Mouse (Mus musculus) limb, embryonic 12.5 days (tissue): ENCODE results near the gene Ky. TPM values are rescaled to one million over a fixed set of nuclear protein-coding genes. Genes with fewer than 3 reads are reported as not detected.

Experiments used
- ATAC-seq: fragments of 200-750 bp; cut with Nextera tagmentation; 2 replicates; pipeline ENCODE4 v1.8.0; 2017; ENCODE audit warnings: low read depth, moderate TSS enrichment; ENCODE audit not compliant: insufficient number of reproducible peaks, insufficient read depth, low FRiP score, low TSS enrichment
- H3K27ac ChIP-seq: fragments of 300-500 bp; sonication (generic); 2 replicates; pipeline ENCODE4 v1.5.1; 2016; ENCODE audit warnings: mild to moderate bottlenecking, moderate library complexity
- H3K27me3 ChIP-seq: fragments of 300-500 bp; sonication (generic); 2 replicates; pipeline ENCODE4 v1.6.1; 2016; ENCODE audit warnings: mild to moderate bottlenecking, moderate library complexity
- H3K36me3 ChIP-seq: fragments of 300-500 bp; sonication (generic); 2 replicates; pipeline ENCODE4 v1.6.1; 2016; ENCODE audit warnings: mild to moderate bottlenecking, moderate library complexity
- H3K4me1 ChIP-seq: fragments of 300-500 bp; sonication (generic); replicated peaks from 2 replicates; pipeline ENCODE4 v1.6.1; 2016
- H3K4me2 ChIP-seq: fragments of 300-500 bp; sonication (generic); 2 replicates; pipeline ENCODE4 v1.6.1; 2016; ENCODE audit warnings: mild to moderate bottlenecking, moderate library complexity
- H3K4me3 ChIP-seq: fragments of 300-500 bp; sonication (generic); replicated peaks from 2 replicates; pipeline ENCODE4 v1.5.1; 2016; ENCODE audit warnings: mild to moderate bottlenecking
- H3K9ac ChIP-seq: fragments of 300-500 bp; sonication (generic); replicated peaks from 2 replicates; pipeline ENCODE4 v1.6.1; 2016; ENCODE audit warnings: mild to moderate bottlenecking, moderate library complexity
- H3K9me3 ChIP-seq: fragments of 300-500 bp; sonication (generic); 2 replicates; pipeline ENCODE4 v1.6.1; 2016; ENCODE audit warnings: mild to moderate bottlenecking, moderate library complexity
- WGBS: fragments of 180-500 bp; shearing (Covaris S2); methylation state at CpG from one replicate; pipeline ENCODE4 v1.1.7; 2016; 5-methylcytosine and 5-hydroxymethylcytosine counted together
- polyA plus RNA-seq: library from polyadenylated mRNA; unstranded; fragments of >200 nt; fragmentation: Nextera tagmentation; extraction: Ambion mirVana; gene quantifications from 2 replicates; pipeline ENCODE4 v1.2.1, GENCODE M21; 2016

The Ky gene
- polyA plus RNA-seq, 1 experiment from 2014 or later, result 0.15 TPM

GRCm38 (mm10) chr9:102504716-102505378 lies 703 bp upstream of the Ky start:
- no peaks in the 10 kb centered on the region for H3K9me3 ChIP-seq

GRCm38 (mm10) chr9:102508315-102508714 lies 2.8 kb downstream of the Ky start:
- no peak for ATAC-seq
- Histone ChIP-seq H3K9ac (no peak overlapping the region), H3K9me3 (no peaks in the 10 kb centered on the region), H3K4me3 (no peak overlapping the region), H3K27me3 (peaks cover 58% of the 10 kb centered on the region), H3K27ac (no peak overlapping the region), H3K36me3 (no peaks in the 10 kb centered on the region), H3K4me1 (peaks cover 6% of the 10 kb centered on the region; the same call in 1 of the 2 replicates), H3K4me2 (no peak overlapping the region)
- 85% methylated on average over 3 of the region's 3 CpGs for WGBS

More at GRCm38 (mm10) chr9:102504716-102505378, 703 bp upstream of the Ky start:
- peaks cover 53% of the 10 kb centered on the region for H3K27me3 ChIP-seq
- no peaks in the 10 kb centered on the region for H3K36me3 ChIP-seq
- no peak overlapping the region for H3K9ac ChIP-seq
- no peak overlapping the region for H3K4me3 ChIP-seq
- no peak overlapping the region for H3K4me2 ChIP-seq
- no peak for ATAC-seq
- 84% methylated on average over 3 of the region's 3 CpGs for WGBS
- H3K27ac ChIP-seq, result no peak overlapping the region
- H3K4me1 ChIP-seq, result peaks cover 4% of the 10 kb centered on the region; the same call in 1 of the 2 replicates

- Histone ChIP-seq H3K9ac (no peak overlapping the region), H3K27me3 (peaks cover 37% of the 10 kb centered on the region), H3K27ac (no peak overlapping the region), H3K4me1 (0 out of 2 replicates have a peak, but pooled peaks cover 2% of the 10 kb centered on the region), H3K9me3 (no peaks in the 10 kb centered on the region), H3K36me3 (no peaks in the 10 kb centered on the region), H3K4me3 (no peak overlapping the region), H3K4me2 (no peak overlapping the region)
- ATAC-seq, result peak; percentile 74; the same call in 1 of the 2 replicates
- WGBS, result 31% methylated on average over 8 of the region's 8 CpGs
Observed at GRCm38 (mm10) chr9:102511423-102511822, 5.9 kb downstream of the Ky start.

GRCm38 (mm10) chr9:102513578-102513977 lies 8.0 kb downstream of the Ky start:
- 0 out of 2 replicates have a peak, but pooled peaks cover 2% of the 10 kb centered on the region for H3K4me1 ChIP-seq
- no peak overlapping the region for H3K27ac ChIP-seq
- no peak overlapping the region for H3K4me3 ChIP-seq
- peaks cover 16% of the 10 kb centered on the region for H3K27me3 ChIP-seq
- no peak for ATAC-seq
- no peaks in the 10 kb centered on the region for H3K36me3 ChIP-seq
- H3K9ac ChIP-seq, result no peak overlapping the region
- WGBS, result 86% methylated on average over 4 of the region's 4 CpGs
- H3K4me2 ChIP-seq, result no peak overlapping the region
- H3K9me3 ChIP-seq, result no peaks in the 10 kb centered on the region

- WGBS, result 82% methylated on average over 9 of the region's 9 CpGs
- no peak overlapping the region for H3K4me2 ChIP-seq
- no peaks in the 10 kb centered on the region for H3K36me3 ChIP-seq
- H3K9ac ChIP-seq, result no peak overlapping the region
- H3K4me3 ChIP-seq, result no peak overlapping the region
- peaks cover 11% of the 10 kb centered on the region; the same call in 1 of the 2 replicates for H3K27me3 ChIP-seq
- ATAC-seq, result no peak
- no peaks in the 10 kb centered on the region for H3K9me3 ChIP-seq
- H3K27ac ChIP-seq, result no peak overlapping the region
- H3K4me1 ChIP-seq, result no peaks in the 10 kb centered on the region
Observed at GRCm38 (mm10) chr9:102518443-102518842, 12.9 kb downstream of the Ky start.

- H3K27ac ChIP-seq, result no peak overlapping the region
- H3K4me1 ChIP-seq, result no peaks in the 10 kb centered on the region
- H3K9ac ChIP-seq, result no peak overlapping the region
- no peaks in the 10 kb centered on the region for H3K27me3 ChIP-seq
- no peak overlapping the region for H3K4me3 ChIP-seq
- WGBS, result 73% methylated on average over 4 of the region's 4 CpGs
- H3K4me2 ChIP-seq, result no peak overlapping the region
- ATAC-seq, result no peak
- no peaks in the 10 kb centered on the region for H3K36me3 ChIP-seq
- no peaks in the 10 kb centered on the region for H3K9me3 ChIP-seq
Observed at GRCm38 (mm10) chr9:102521396-102521795, 15.8 kb downstream of the Ky start.

GRCm38 (mm10) chr9:102528106-102528505 lies 22.6 kb downstream of the Ky start:
- H3K9me3 ChIP-seq, result no peaks in the 10 kb centered on the region
- no peak overlapping the region for H3K9ac ChIP-seq
- H3K4me3 ChIP-seq, result no peak overlapping the region
- H3K36me3 ChIP-seq, result no peaks in the 10 kb centered on the region
- H3K27ac ChIP-seq, result no peak overlapping the region
- WGBS, result 84% methylated on average over 7 of the region's 7 CpGs
- peaks cover 26% of the 10 kb centered on the region for H3K27me3 ChIP-seq
- ATAC-seq, result no peak
- H3K4me1 ChIP-seq, result peaks cover 17% of the 10 kb centered on the region
- H3K4me2 ChIP-seq, result no peak overlapping the region

- peaks cover 17% of the 10 kb centered on the region for H3K4me1 ChIP-seq
- H3K36me3 ChIP-seq, result no peaks in the 10 kb centered on the region
- no peaks in the 10 kb centered on the region for H3K9me3 ChIP-seq
- no peak overlapping the region for H3K4me2 ChIP-seq
- peaks cover 28% of the 10 kb centered on the region for H3K27me3 ChIP-seq
- no peak overlapping the region for H3K27ac ChIP-seq
- H3K9ac ChIP-seq, result no peak overlapping the region
- 81% methylated on average over 7 of the region's 7 CpGs for WGBS
- no peak for ATAC-seq
- no peak overlapping the region for H3K4me3 ChIP-seq
Observed at GRCm38 (mm10) chr9:102528561-102528960, 23.0 kb downstream of the Ky start.

GRCm38 (mm10) chr9:102529008-102529407 lies 23.5 kb downstream of the Ky start:
- Histone ChIP-seq H3K27ac (no peak overlapping the region), H3K36me3 (no peaks in the 10 kb centered on the region), H3K9me3 (no peaks in the 10 kb centered on the region), H3K4me2 (no peak overlapping the region), H3K4me3 (no peak overlapping the region), H3K4me1 (peaks cover 17% of the 10 kb centered on the region), H3K27me3 (peaks cover 29% of the 10 kb centered on the region), H3K9ac (no peak overlapping the region)
- no peak for ATAC-seq
- 80% methylated on average over 3 of the region's 3 CpGs for WGBS

- WGBS, result 20% methylated on average over 21 of the region's 21 CpGs
- ATAC-seq, result 0 out of 2 replicates have a peak, but pooled peaks have one; percentile 46
Observed at GRCm38 (mm10) chr9:102531051-102531892, 25.7 kb downstream of the Ky start.

GRCm38 (mm10) chr9:102536968-102537367 lies 31.4 kb downstream of the Ky start:
- H3K27ac ChIP-seq, result no peak overlapping the region
- peaks cover 2% of the 10 kb centered on the region for H3K4me1 ChIP-seq
- no peaks in the 10 kb centered on the region for H3K9me3 ChIP-seq
- H3K27me3 ChIP-seq, result peaks cover 58% of the 10 kb centered on the region
- no peak for ATAC-seq
- H3K9ac ChIP-seq, result no peak overlapping the region
- H3K4me2 ChIP-seq, result no peak overlapping the region
- 80% methylated on average over 4 of the region's 4 CpGs for WGBS
- no peaks in the 10 kb centered on the region for H3K36me3 ChIP-seq
- no peak overlapping the region for H3K4me3 ChIP-seq

More at GRCm38 (mm10) chr9:102531051-102531892, 25.7 kb downstream of the Ky start:
- Histone ChIP-seq H3K36me3 (no peaks in the 10 kb centered on the region), H3K4me2 (peak overlapping the region; percentile 15; the same call in 1 of the 2 replicates), H3K9ac (no peak overlapping the region), H3K9me3 (no peaks in the 10 kb centered on the region), H3K4me3 (no peak overlapping the region), H3K4me1 (peaks cover 17% of the 10 kb centered on the region), H3K27me3 (peaks cover 42% of the 10 kb centered on the region), H3K27ac (no peak overlapping the region)
